Mouse (Mus musculus): ENCODE results near the gene Tmem108.

GRCm38 (mm10) chr9:103577731-103578130, 183.9 kb downstream of the Tmem108 start:
- no peak for TF ChIP-seq CTCF (conservative IDR thresholded peaks at IDR 0.05; ENCODE audit: low read length)
- no peak for TF ChIP-seq POU5F1 (IDR thresholded peaks at IDR 0.05; ENCODE audit: borderline replicate concordance, low read length)
- no peak for TF ChIP-seq NANOG (IDR thresholded peaks at IDR 0.05; ENCODE audit: borderline replicate concordance, low read length)
